Mouse (Mus musculus) frontal cortex, adult 2 months (tissue): ENCODE measurements around the gene Dysf. TPM values are rescaled to one million over a fixed set of nuclear protein-coding genes. Genes with fewer than 3 reads are reported as not detected.

Experiments
- DNase-seq, 2 experiments: peaks; one replicate each; pipeline ENCODE4 v3.0.0; 2022; ENCODE audit warnings: low spot score in 1 of 2; ENCODE audit errors: extremely low spot score in 1 of 2
- polyA plus RNA-seq: library from polyadenylated mRNA; depleted of rRNA; stranded (reverse); fragments of >200 nt; gene quantifications from 2 replicates; pipeline ENCODE4 v1.2.3, GENCODE M21; 2012

Dysf gene
- polyA plus RNA-seq, 1 experiment, result 6.6 TPM

DNA sequence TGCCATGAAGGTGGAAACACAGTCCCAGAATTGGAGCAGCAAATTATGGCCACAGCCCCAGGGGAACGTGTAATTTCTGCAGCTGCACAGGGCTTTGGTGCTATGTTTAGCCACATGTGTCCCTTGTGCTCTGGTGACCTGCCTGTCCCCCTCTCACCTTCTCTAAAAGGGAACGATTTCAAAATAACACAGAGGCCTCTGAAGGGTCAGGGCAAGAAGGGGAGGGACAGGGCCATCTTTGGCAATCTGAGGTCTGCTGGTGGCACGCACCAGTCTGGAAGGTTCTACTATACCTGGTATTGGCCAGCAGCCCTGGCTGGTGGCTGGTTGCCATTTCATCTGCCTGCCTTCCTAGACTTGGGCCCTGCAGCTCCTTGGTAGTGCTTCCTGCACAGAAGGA, 147.4 kb downstream of the Dysf start:
- DNase-seq, result no peak

GRCm38 (mm10) chr6:84156481-84157025, 148.2 kb downstream of the Dysf start:
- DNase-seq, result no peak

- DNase-seq, result no peak
Measured at GRCm38 (mm10) chr6:84159046-84159445, 150.7 kb downstream of the Dysf start.

- DNase-seq, result no peak
Measured at GRCm38 (mm10) chr6:84167612-84168011, 159.2 kb downstream of the Dysf start.

- DNase-seq, result no peak
Measured at GRCm38 (mm10) chr6:84168571-84168970, 160.2 kb downstream of the Dysf start.

GRCm38 (mm10) chr6:84173626-84174025, 165.2 kb downstream of the Dysf start:
- no peak for DNase-seq

DNA sequence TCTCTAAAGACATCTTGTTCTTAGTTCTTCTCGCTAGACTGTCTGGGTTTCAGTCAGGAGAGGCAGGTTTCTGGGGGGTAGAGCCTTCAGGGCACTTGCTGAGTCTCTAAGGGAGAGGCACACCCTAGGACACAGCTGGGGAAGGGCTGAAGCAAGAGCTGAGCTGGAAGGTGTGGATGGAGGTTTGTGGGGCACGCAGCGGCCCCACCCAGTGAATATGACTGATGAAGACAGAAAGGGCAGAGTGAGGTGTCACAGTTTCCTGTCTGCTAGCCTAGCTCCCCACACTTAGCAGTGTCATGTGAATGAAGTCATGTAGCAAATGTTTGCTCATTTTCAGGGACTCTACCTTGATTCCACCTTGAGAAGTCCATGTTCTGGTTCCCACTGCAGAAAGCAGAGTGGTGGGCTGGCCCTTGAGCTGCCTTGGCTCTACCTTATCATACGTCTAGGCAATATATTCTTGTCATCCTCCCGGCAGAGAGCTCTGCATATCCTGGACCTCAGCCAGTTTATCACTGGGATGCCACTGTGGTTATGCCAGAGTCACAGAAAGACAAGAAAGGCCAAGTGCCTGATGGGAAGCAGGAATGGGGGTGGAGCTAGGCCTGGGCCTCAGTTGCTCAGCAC, 170.5 kb downstream of the Dysf start:
- DNase-seq, result no peak

- DNase-seq, result no peak
Measured at GRCm38 (mm10) chr6:84181452-84181851, 173.1 kb downstream of the Dysf start.

DNA sequence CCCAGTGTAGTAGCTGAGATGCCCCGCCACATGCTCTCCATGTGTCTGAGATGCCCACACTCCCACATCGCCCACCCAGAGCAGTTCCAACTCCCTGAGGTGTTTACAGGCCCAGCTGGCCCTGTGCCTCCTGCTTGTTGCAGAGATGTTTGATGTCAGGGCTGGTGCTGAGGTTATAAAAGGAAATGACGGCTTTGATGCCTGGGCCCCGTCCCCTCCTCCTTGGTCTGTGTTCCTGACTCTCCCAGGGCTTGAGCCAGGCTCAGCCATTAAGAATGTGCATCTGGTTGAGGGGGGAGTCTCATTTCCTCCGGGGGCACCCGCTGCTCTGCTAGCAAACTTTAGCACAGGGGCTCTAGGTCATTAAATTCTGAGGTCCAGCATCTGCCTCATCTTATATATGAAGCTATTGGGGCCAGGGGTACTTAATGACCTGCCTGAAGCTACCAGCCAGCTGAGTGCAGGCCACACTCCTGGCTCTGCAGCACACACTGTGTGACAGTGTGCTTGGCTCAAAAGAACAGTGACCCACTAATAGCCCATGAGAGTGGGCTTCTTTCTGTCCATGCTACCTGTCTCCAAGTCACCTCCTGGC, 183.4 kb downstream of the Dysf start:
- peak in 1 of 2 experiments; percentile 20 for DNase-seq

- DNase-seq, result no peak
Measured at GRCm38 (mm10) chr6:84196511-84196910, 188.1 kb downstream of the Dysf start.

DNA sequence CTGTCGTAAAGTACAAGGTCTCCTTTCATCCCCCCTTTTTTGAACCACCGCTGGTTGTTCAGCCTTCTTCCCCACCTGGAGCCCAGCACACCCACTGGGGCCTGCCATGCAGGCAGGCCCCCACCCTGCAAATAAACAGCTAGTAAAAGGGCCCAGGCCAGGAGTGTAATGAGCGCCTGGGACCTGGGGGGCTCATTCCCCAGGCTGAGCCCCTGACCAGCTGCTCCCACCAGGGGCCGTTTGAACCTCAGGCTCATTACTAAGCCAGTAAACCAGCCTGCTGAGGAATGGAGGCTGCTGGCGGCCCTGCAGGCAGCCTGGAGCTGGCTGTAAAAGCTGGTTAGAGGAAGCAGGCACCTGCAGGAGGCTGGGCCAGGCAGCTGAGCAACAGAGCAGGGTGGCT, 189.4 kb downstream of the Dysf start:
- DNase-seq, result no peak

- DNase-seq, result no peak
Measured at GRCm38 (mm10) chr6:84201721-84202490, 193.5 kb downstream of the Dysf start.

GRCm38 (mm10) chr6:84205611-84206010, 197.2 kb downstream of the Dysf start:
- no peak for DNase-seq

- no peak for DNase-seq
Measured at GRCm38 (mm10) chr6:84208589-84208988, 200.2 kb downstream of the Dysf start.

DNA sequence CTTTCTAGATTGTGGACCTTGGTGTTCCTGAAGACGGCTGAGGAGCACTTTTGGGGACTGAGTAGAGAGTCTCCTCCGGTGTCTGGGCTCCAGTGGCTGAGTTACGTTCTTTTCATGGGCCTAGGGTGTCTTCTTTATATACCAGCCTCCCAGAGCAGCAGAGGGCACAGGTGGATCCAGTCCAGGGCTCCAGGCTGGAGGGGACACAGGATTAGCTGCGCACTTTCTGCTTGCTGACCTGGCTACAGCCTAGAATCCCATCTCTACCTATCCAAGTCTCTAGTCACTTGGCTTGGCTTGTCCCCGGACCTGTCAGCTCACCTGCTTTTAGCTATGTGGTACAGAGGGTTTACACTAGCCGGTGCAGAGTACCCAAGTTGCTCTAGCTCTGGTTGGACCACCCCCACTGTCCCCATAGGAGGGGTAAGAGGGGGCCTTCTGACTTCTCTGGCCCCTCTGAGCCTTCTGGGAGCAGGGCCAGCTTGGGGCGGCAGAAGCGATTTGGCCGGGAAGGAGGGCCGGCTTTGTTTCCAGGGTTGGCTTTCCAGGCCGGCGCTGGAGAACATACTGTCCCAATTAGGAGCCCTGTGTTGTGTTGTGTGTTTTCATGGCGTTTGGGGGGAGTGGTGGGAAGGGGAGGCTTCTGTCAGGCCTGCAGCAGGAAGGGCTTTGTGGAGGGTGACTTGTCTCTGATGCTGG, 201.5 kb downstream of the Dysf start:
- no peak for DNase-seq

DNA sequence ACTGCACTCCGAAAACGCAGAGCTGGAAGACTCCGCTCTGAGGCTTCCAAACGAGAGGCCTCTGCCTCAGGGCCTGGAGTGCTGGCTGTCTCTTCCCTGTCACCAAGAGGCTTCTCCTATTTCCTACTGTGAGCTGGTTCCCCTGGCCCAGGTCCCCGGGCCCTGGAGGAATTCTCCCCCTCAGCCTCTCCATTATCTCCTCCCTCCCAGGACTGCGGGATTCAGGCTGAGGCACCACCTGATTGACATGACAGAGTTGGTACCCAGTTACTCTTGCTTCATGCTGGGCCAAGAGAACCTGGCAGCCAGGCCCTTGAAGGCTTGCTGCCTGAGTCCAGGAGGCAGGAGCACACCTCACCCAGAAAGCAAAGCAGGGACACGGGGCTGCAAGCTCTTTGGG, 203.1 kb downstream of the Dysf start:
- no peak for DNase-seq

DNA sequence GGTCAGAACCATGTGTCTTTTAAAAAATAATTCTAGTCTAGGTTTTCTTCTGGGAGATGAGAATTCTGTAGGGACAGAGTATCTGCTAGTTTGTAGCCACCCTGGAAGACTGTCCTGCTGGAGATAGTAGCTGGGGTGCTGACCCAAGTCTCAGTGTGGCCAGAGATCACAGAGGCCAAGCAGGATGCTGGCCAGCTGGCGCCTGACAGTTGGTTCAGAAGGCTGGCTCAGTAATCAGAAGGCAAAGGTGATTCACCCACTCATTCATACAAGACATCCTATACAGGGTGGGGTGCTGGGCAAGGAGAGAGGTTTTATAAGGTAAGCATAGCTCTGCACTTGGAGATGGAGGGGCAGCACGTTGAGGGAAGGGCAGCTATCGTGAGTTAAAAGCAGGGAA, 204.7 kb downstream of the Dysf start:
- no peak for DNase-seq

- DNase-seq, result no peak
Measured at GRCm38 (mm10) chr6:84217216-84217933, 209.0 kb downstream of the Dysf start.

GRCm38 (mm10) chr6:84219119-84219518, 210.7 kb downstream of the Dysf start:
- DNase-seq, result no peak

DNA sequence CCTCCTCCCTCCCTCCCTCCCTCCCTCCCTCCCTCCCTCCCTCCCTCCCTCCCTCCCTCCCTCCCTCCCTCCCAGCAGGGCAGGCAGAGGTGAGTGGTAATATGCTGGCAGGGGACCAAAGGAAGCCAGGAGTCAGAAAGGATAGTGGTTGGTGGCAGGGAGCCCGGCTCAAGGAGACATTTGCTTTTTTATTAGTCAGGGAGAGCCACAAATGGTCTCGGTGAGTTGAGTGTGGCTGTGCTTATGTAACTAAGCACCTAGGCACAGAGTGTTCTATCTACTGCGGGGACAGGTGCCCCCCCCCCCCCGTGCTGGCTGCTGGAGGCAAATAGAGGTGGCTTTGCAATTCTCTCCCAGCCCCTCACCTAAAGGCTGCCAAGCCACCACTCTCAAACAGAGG, 216.5 kb downstream of the Dysf start:
- DNase-seq, result no peak
